ENCODE assay signal across 12 mouse cellular contexts in genomic region chr12:63220391-63220790, GRCm38 (mm10).
"Had no signal": no experiment of that assay in that cellular context is flagged by ENCODE, and none has a peak within 500 bp of the region (broad histone marks: within the 10 kb centered on the region; RNA-seq: fewer than 3 reads in every experiment).

No protein-coding gene starts in this region.

- H3K4me3 ChIP-seq: layer of hippocampus, adult 2 months; limb, embryonic 12.5 days; liver, embryonic 13.5 days; neural tube, embryonic 13.5 days had no signal

- H3K9me3 ChIP-seq: limb, embryonic 12.5 days; liver, embryonic 13.5 days; neural tube, embryonic 13.5 days had no signal

- H3K4me2 ChIP-seq: limb, embryonic 12.5 days; liver, embryonic 13.5 days; neural tube, embryonic 13.5 days had no signal

- H3K36me3 ChIP-seq: limb, embryonic 12.5 days; liver, embryonic 13.5 days; neural tube, embryonic 13.5 days had no signal

- DNase-seq: kidney, adult 11 months; kidney, adult 9 months; kidney, postnatal 36 days; liver; liver, embryonic 13.5 days; lung, adult 18-20 months; retina, postnatal 1 day; thymus, postnatal 4 days had no signal

- H3K27ac ChIP-seq: kidney, postnatal 0 days; layer of hippocampus, adult 2 months; limb, embryonic 12.5 days; liver, embryonic 13.5 days; neural tube, embryonic 13.5 days had no signal

- H3K27me3 ChIP-seq: limb, embryonic 12.5 days; liver, embryonic 13.5 days; neural tube, embryonic 13.5 days had no signal

- H3K4me1 ChIP-seq: limb, embryonic 12.5 days; liver, embryonic 13.5 days; neural tube, embryonic 13.5 days had no signal

- H3K9ac ChIP-seq: limb, embryonic 12.5 days; liver, embryonic 13.5 days; neural tube, embryonic 13.5 days had no signal
